Mouse (Mus musculus) adrenal gland, postnatal 14 days (tissue): ENCODE data around the gene Pard6b. TPM values are rescaled to one million over a fixed set of nuclear protein-coding genes. Genes with fewer than 3 reads are reported as not detected.
"Not testable (repeated sequence)": the region's sequence is repeated elsewhere in the genome, so short reads cannot be mapped to it uniquely, and the experiment has no call there.

ENCODE experiments used
- DNase-seq: peaks from one replicate; pipeline ENCODE4 v3.0.0; 2021; ENCODE audit warnings: mixed read lengths
- long read RNA-seq, 2 experiments: library from polyadenylated mRNA; stranded (forward); transcript quantifications; one replicate each; pipeline ENCODE4 v2.0.0; 2021
- total RNA-seq: library from RNA; stranded (reverse); gene quantifications from 2 replicates; pipeline ENCODE4 v1.2.3, GENCODE M21; 2021

The Pard6b gene
- 1.7 and 1.9 TPM in 2 replicates for total RNA-seq
- long read RNA-seq, experiment 1, partial matches to known transcripts, result 0 of 2 reads
- long read RNA-seq, experiment 1, other reads (novel, unspliced or antisense), result 0 of 2 reads
- long read RNA-seq, experiment 2, partial matches to known transcripts, result 0 of 1 reads
- long read RNA-seq, experiment 2, other reads (novel, unspliced or antisense), result 0 of 1 reads

GRCm38 (mm10) chr2:168080431-168081246 lies at the start of gene Pard6b:
Pard6b (plus strand) TSS chr2:168081004.
- DNase-seq, result peak; percentile 95

DNA sequence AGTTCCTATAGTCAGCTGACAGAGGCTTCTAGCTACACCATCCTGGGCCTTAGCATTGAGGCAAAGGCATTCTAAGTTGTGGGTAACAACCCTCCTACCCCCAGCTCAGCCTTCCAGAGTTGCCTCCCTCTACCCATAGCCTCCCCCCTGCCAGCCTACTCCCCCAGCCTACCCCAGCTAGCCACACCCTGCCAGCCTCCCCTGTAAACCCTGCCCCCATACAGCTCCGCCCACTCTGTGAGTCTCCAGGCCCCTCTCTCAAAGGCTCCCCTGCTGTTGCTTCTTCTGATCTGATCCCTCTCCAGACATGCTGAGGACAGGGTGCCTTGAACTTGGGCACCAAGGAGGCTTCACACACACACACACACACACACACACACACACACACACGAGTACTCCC lies 49.0 kb upstream of the Pard6b start:
- no peak for DNase-seq

DNA sequence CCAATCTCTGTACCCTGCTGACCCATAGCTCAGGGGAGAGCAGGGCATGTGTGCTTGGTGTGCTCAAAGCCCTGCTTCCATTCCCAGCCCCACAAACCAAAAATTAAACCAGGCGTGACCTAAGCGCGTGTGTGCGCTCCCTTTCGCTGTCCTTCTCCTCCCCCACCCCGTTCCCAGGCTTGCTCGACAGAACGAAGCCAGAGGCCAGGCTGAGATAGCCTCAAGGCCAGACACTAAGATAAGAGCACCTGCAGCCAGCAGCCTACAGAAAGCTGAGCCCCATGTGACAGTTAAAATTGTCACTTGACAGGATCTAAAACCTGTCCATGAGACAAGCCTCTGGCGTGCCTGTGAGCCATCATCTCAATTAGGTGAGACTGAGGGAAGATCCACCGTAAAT lies 46.9 kb upstream of the Pard6b start:
- DNase-seq, result peak; percentile 44

DNA sequence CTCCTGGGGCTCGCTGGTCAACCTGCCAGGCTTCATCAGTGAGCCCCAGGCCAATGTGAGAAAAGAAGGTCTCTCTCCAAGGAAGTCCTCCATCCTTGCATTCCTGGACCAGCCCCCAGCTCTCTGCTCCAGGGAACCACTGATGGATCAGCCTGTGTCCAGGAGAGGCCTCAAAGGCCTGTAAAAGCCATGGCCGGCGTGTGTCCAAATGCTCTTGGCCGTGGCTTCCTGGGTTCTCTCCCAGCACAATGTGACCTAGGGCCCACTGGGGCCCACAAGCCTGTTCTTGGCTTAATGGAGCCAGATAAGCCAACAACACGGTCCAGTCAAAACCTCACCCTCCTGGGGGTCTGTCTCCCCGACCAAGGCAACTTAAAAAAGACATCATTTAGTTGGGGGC lies 44.9 kb upstream of the Pard6b start:
- DNase-seq, result peak; percentile 51

GRCm38 (mm10) chr2:168037063-168037462 lies 43.7 kb upstream of the Pard6b start:
- peak; percentile 56 for DNase-seq

DNA sequence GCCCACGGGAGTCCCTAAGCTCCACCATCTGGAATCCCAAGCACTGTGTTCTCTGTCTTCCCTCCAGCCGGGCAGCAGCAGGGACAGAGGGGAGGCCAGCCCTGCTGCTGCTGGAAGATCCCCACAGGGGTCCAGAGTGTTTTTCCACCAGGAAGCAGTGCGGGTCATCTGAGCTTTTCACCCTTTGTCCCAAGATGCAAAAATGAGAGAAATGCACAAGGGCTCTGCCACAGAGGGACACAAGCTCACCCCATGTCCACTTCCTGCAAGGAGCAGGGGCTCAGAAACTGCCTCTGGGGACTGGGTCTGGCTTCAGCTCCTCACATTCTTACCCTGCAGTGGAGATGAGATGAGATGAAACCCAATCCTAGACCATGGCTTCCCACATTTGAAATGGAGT lies 40.1 kb upstream of the Pard6b start:
- DNase-seq, result no peak

DNA sequence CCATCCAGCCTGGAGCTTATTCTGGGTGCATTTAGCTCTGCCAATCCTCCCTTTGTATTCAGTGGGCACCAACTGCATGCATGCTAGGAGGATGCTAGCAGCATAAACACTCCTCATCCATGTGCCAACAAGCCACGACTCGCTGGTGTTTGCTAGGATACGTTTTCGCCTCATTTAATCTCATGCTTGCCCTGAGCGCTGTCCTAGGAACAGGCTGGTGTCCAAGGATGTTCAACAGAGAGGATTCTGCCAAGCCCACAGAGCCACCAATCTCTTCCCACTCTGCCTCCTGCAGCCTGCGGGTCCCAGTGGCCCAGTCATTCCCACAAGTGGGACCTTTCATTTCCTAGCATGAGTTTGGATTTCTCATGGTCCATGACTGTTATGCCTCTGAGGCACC lies 38.8 kb upstream of the Pard6b start:
- no peak for DNase-seq

GRCm38 (mm10) chr2:168044681-168045287 lies 36.0 kb upstream of the Pard6b start:
- no peak for DNase-seq

GRCm38 (mm10) chr2:168045357-168045756 lies 35.4 kb upstream of the Pard6b start:
- no peak for DNase-seq

- DNase-seq, result no peak
Measured at GRCm38 (mm10) chr2:168045771-168046170, 35.0 kb upstream of the Pard6b start.

DNA sequence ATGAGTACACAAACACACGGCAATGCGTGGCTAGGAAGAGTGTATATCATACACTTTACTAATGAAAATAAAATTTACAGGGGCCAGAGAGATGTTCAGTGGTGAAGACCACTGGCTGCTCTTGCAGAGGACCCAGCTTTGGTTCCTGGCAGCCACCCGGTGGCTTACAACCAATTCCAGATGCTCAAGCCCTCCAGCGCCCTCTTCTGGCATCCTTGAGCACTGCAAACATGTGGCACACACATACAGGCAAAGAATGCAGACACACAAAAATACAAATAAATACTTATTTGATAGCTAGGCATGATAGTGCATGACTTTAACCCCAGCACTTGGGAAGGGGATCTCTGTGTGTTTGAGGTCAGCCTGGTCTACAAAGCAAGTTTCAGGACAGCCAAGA lies 34.3 kb upstream of the Pard6b start:
- no peak for DNase-seq

GRCm38 (mm10) chr2:168049002-168049635 lies 31.7 kb upstream of the Pard6b start:
- peak; percentile 56 for DNase-seq

DNA sequence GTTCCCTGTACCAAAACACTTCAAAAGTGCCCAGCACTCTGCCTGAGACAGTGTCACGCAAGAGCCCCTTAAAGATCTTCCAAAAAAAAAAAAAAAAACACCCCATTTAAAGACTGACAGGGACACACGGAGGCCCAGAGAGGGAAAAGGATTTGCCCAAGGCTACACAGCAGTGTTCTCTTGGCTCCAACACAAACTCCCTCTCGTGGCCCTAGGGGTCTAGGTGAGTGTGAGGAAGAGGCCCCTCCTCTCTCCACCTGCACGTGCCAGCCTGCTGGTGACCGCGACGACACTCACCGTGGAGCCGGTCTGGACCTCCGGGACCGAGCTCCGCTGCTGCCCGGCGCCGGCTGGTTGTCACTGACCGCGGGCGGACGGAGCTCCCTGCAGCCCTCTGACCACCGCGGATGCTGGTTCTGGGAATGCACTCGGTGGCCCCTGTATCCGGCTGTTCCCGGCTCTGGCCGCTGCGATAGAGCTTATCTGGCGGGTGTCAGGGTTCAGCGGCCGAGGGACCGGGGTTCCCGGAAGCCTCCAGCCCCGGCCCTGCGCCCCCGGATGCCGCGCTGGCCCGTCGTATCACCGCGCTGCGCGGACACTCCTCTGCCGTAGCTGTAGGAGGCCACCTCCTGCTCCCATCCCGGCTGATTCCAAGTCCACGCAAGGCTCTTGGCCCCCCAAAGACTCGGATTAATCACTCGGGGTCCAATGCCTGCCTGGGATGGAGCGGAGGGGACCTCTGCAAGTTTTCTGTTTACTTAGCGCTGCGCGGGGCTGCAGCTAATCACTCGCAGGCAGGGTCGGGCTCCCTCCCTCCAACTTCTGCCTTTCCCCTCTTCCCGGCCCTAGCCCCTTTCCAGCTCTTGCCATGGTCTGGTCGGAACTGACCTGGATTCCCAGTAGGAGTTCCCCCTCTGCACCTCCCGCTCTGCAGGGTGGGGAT lies 30.5 kb upstream of the Pard6b start:
- peak; percentile 68 for DNase-seq

DNA sequence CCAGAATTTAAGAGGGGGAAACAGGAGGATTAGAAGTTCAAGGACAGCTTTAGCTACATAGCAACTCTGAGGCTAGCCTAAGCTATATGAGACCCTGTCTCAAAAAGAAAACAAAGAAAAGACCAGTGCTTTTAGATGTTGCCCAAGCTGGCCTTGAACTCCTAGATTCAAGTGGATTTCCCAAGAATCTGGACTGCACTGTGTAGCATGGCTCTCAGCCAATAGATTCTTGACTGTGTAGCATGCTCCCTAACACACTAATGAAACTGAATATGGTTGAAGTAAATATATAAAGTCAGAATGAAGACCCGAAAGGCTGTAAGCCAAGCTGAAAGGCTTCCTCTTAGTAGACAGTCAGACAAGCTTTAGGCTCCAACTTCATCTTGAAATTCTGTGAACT lies 28.6 kb upstream of the Pard6b start:
- DNase-seq, result no peak

- peak; percentile 75 for DNase-seq
Measured at GRCm38 (mm10) chr2:168052689-168053088, 28.1 kb upstream of the Pard6b start.

GRCm38 (mm10) chr2:168054142-168054541 lies 26.7 kb upstream of the Pard6b start:
- DNase-seq, result no peak

- no peak for DNase-seq
Measured at GRCm38 (mm10) chr2:168055910-168056665, 24.7 kb upstream of the Pard6b start.

DNA sequence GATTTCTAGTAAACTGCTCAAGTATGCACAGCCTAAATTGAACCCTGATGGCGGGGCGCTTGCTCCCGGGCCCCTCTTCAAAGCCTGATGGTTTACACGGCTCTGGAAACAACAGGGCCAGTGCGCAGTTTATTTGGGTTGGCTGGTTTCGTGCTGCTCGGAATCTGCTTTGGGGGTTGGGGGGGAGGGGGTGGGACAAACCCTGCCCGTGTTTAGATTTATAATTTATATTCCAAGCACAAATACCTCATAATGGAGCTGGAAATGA lies 24.2 kb upstream of the Pard6b start:
- DNase-seq, result no peak

DNA sequence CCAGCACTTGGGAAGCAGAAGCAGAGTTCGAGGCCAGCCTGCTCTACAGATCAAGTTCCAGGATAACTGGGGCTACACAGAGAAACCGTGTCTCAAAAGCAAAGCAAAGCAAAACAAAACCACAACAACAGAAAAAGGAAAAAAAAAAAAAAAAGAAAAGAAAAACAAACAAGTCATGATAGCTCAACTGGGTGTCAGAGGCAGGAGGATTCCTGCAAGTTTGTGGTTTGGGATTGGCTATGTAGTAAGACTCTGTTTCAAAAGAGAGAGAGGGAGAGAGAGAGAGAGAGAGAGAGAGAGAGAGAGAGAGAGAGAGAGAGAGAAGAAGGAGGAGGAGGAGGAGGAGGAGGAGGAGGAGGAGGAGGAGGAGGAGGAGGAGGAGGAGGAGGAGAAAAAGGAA lies 22.9 kb upstream of the Pard6b start:
- DNase-seq, result not testable (repeated sequence)

GRCm38 (mm10) chr2:168058488-168059199 lies 22.2 kb upstream of the Pard6b start:
- no peak for DNase-seq
